Mouse (Mus musculus): ENCODE measurements around the gene Btg4. TPM values are rescaled to one million over a fixed set of nuclear protein-coding genes. Genes with fewer than 3 reads are reported as not detected.

Gene Btg4
- not detected for total RNA-seq (2021)

- intact Hi-C loops (cut with DNase I): no loop called here
- no peak for DNase-seq
These were observed at the start of gene Btg4 for GRCm38 (mm10) chr9:51060601-51061000. Gene Btg4 (plus strand): TSS chr9:51060901.

- no peak for DNase-seq
- intact Hi-C loops (cut with DNase I): loop anchor here (10.0 kb wide), 1 partner anchor 131 kb away; no protein-coding TSS in a partner anchor
These were observed 47.1 kb upstream of the Btg4 start for GRCm38 (mm10) chr9:51013644-51014043.

- DNase-seq: no peak
- intact Hi-C loops (cut with DNase I): loop anchor here (10.0 kb wide), 1 partner anchor 129 kb away; no protein-coding TSS in a partner anchor
These were observed 45.0 kb upstream of the Btg4 start for GRCm38 (mm10) chr9:51015732-51016131.

GRCm38 (mm10) chr9:51019670-51020069 lies 41.0 kb upstream of the Btg4 start:
- DNase-seq: no peak

GRCm38 (mm10) chr9:51020351-51020750 lies 40.4 kb upstream of the Btg4 start:
- intact Hi-C loops (cut with DNase I): no loop called here
- DNase-seq: no peak

More at GRCm38 (mm10) chr9:51019670-51020069, 41.0 kb upstream of the Btg4 start:
- intact Hi-C loops (cut with DNase I): loop anchor here (10.0 kb wide), 1 partner anchor 125 kb away; no protein-coding TSS in a partner anchor

- no peak for DNase-seq
- intact Hi-C loops (cut with DNase I): no loop called here
These were observed 39.4 kb upstream of the Btg4 start for GRCm38 (mm10) chr9:51021123-51021795.

- no peak for DNase-seq
- intact Hi-C loops (cut with DNase I): no loop called here
These were observed 33.7 kb upstream of the Btg4 start for GRCm38 (mm10) chr9:51026952-51027351.

GRCm38 (mm10) chr9:51030147-51030546 lies 30.6 kb upstream of the Btg4 start:
- intact Hi-C loops (cut with DNase I): no loop called here
- no peak for DNase-seq

GRCm38 (mm10) chr9:51031603-51032002 lies 29.1 kb upstream of the Btg4 start:
- intact Hi-C loops (cut with DNase I): no loop called here

GRCm38 (mm10) chr9:51032291-51032690 lies 28.4 kb upstream of the Btg4 start:
- no peak for DNase-seq
- intact Hi-C loops (cut with DNase I): no loop called here

More at GRCm38 (mm10) chr9:51031603-51032002, 29.1 kb upstream of the Btg4 start:
- no peak for DNase-seq

GRCm38 (mm10) chr9:51032785-51033529 lies 27.7 kb upstream of the Btg4 start:
- intact Hi-C loops (cut with DNase I): no loop called here
- no peak for DNase-seq

GRCm38 (mm10) chr9:51041491-51041980 lies 19.2 kb upstream of the Btg4 start:
- intact Hi-C loops (cut with DNase I): no loop called here
- DNase-seq: no peak

GRCm38 (mm10) chr9:51042136-51042535 lies 18.6 kb upstream of the Btg4 start:
- intact Hi-C loops (cut with DNase I): no loop called here
- no peak for DNase-seq

GRCm38 (mm10) chr9:51052180-51052579 lies 8.5 kb upstream of the Btg4 start:
- DNase-seq: no peak
- intact Hi-C loops (cut with DNase I): no loop called here

GRCm38 (mm10) chr9:51056360-51057324 lies 4.1 kb upstream of the Btg4 start:
- DNase-seq: no peak
- intact Hi-C loops (cut with DNase I): no loop called here

GRCm38 (mm10) chr9:51058951-51059521 lies 1.7 kb upstream of the Btg4 start:
- intact Hi-C loops (cut with DNase I): no loop called here
- no peak for DNase-seq

GRCm38 (mm10) chr9:51068202-51068601 lies 7.5 kb downstream of the Btg4 start:
- intact Hi-C loops (cut with DNase I): no loop called here
- DNase-seq: no peak

- intact Hi-C loops (cut with DNase I): no loop called here
These were observed 10.1 kb downstream of the Btg4 start for GRCm38 (mm10) chr9:51070801-51071200.

GRCm38 (mm10) chr9:51075780-51076179 lies 15.1 kb downstream of the Btg4 start:
- intact Hi-C loops (cut with DNase I): no loop called here
- DNase-seq: peak; percentile 49

More at GRCm38 (mm10) chr9:51070801-51071200, 10.1 kb downstream of the Btg4 start:
- DNase-seq: no peak

GRCm38 (mm10) chr9:51076300-51076978 lies 15.7 kb downstream of the Btg4 start:
- DNase-seq: peak; percentile 5
- intact Hi-C loops (cut with DNase I): no loop called here
